Mouse (Mus musculus) MEL (cell line): ENCODE measurements around the gene Cyp2c23.

Experiments used
- CTCF ChIP-seq, 3 experiments: IDR thresholded peaks in 2 of 3; conservative IDR thresholded peaks in 1 of 3; 2 replicates each; pipeline ENCODE4 v1.5.1; 2011 to 2012; ENCODE audit warnings: low read length in 3 of 3, low read depth in 2 of 3, mild to moderate bottlenecking in 2 of 3, improper control_type of control experiment in 1 of 3, inconsistent platforms in 1 of 3, mixed read lengths in 1 of 3, moderate library complexity in 1 of 3; ENCODE audit not compliant: control insufficient read depth in 1 of 3, insufficient read depth in 1 of 3, poor library complexity in 1 of 3, severe bottlenecking in 1 of 3
- E2F4 ChIP-seq: IDR thresholded peaks from 2 replicates; pipeline ENCODE4 v1.6.1; 2011; ENCODE audit warnings: low read depth, low read length, improper control_type of control experiment, borderline replicate concordance
- EP300 ChIP-seq, 2 experiments: IDR thresholded peaks; 2 replicates each; pipeline ENCODE4 v1.6.1; 2011; ENCODE audit warnings: improper control_type of control experiment in 2 of 2, low read length in 2 of 2, low read depth in 1 of 2, mild to moderate bottlenecking in 1 of 2
- GATA1 ChIP-seq: IDR thresholded peaks from 2 replicates; pipeline ENCODE4 v1.6.1; 2011; ENCODE audit warnings: low read depth, low read length, improper control_type of control experiment
- HCFC1 ChIP-seq: IDR thresholded peaks from 2 replicates; pipeline ENCODE4 v1.6.1; 2012; ENCODE audit warnings: low read depth, mild to moderate bottlenecking, inconsistent platforms, low read length, improper control_type of control experiment, moderate library complexity
- JUND ChIP-seq: IDR thresholded peaks from 2 replicates; pipeline ENCODE4 v1.6.1; 2011; ENCODE audit warnings: low read depth, mild to moderate bottlenecking, improper control_type of control experiment, low read length
- MXI1 ChIP-seq: IDR thresholded peaks from 2 replicates; pipeline ENCODE4 v1.6.1; 2011; ENCODE audit warnings: mild to moderate bottlenecking, low read depth, low read length, improper control_type of control experiment
- POLR2A ChIP-seq, 2 experiments: IDR thresholded peaks; 2 replicates each; pipeline ENCODE4 v1.6.1; 2011 to 2012; ENCODE audit warnings: low read length in 2 of 2, mild to moderate bottlenecking in 2 of 2, control low read depth in 1 of 2, improper control_type of control experiment in 1 of 2, low read depth in 1 of 2, moderate library complexity in 1 of 2; ENCODE audit not compliant: control insufficient read depth in 1 of 2, insufficient read depth in 1 of 2, poor library complexity in 1 of 2
- POLR2AphosphoS5 ChIP-seq: IDR thresholded peaks from 2 replicates; pipeline ENCODE4 v1.6.1; 2012; ENCODE audit warnings: low read depth, borderline replicate concordance, mild to moderate bottlenecking, inconsistent platforms, low read length, moderate library complexity, mixed read lengths
- RCOR1 ChIP-seq: IDR thresholded peaks from 2 replicates; pipeline ENCODE4 v1.6.1; 2012; ENCODE audit warnings: low read depth, mild to moderate bottlenecking, inconsistent platforms, low read length, improper control_type of control experiment
- TCF12 ChIP-seq: IDR thresholded peaks from 2 replicates; pipeline ENCODE4 v1.6.1; 2014; ENCODE audit warnings: low read depth, mild to moderate bottlenecking, inconsistent platforms, low read length, improper control_type of control experiment, moderate library complexity
- USF1 ChIP-seq: IDR thresholded peaks from 2 replicates; pipeline ENCODE4 v1.6.1; 2014; ENCODE audit warnings: low read depth, mild to moderate bottlenecking, inconsistent platforms, low read length, improper control_type of control experiment, moderate library complexity
- ZNF384 ChIP-seq: IDR thresholded peaks from 2 replicates; pipeline ENCODE4 v1.6.1; 2012; ENCODE audit warnings: low read depth, mild to moderate bottlenecking, inconsistent platforms, low read length, improper control_type of control experiment

- TF ChIP-seq GATA1 (no peak; the same call in 1 of the 2 replicates), POLR2A (IDR thresholded peaks at IDR 0.05; ENCODE audit: control insufficient read depth in 1 of 2, insufficient read depth in 1 of 2, low read depth in 1 of 2, low read length in 2 of 2, poor library complexity in 1 of 2) (no peak), USF1 (no peak), RCOR1 (no peak), E2F4 (no peak), EP300 (IDR thresholded peaks at IDR 0.05; ENCODE audit: low read depth in 1 of 2, low read length in 2 of 2) (0 out of 4 replicates have a peak, but pooled peaks of 1 of the 2 experiments have one; percentile 14), HCFC1 (no peak), CTCF (IDR thresholded peaks at IDR 0.05 in 2 of 3, conservative IDR thresholded peaks at IDR 0.05 in 1 of 3; ENCODE audit: control insufficient read depth in 1 of 3, insufficient read depth in 1 of 3, low read depth in 2 of 3, low read length in 3 of 3, poor library complexity in 1 of 3, severe bottlenecking in 1 of 3) (no peak), JUND (no peak), ZNF384 (no peak), MXI1 (no peak), TCF12 (no peak), POLR2AphosphoS5 (no peak)
Measured at GRCm38 (mm10) chr19:44013862-44014261, 15.1 kb downstream of the Cyp2c23 start.
